Mouse (Mus musculus) CH12.LX (cell line): ENCODE measurements around the gene Myl7. TPM values are rescaled to one million over a fixed set of nuclear protein-coding genes. Genes with fewer than 3 reads are reported as not detected.

Experiments used
- DNase-seq: peaks from one replicate; pipeline ENCODE4 v3.0.0-alpha.2; 2013; ENCODE audit errors: extremely low read depth
- H3K27ac ChIP-seq: 2 replicates; pipeline ENCODE4 v1.5.1; 2012; ENCODE audit warnings: low read depth, mild to moderate bottlenecking, control low read depth, moderate library complexity; ENCODE audit not compliant: insufficient read depth
- H3K27me3 ChIP-seq: replicated peaks from 2 replicates; pipeline ENCODE3; 2012; ENCODE audit warnings: inconsistent platforms
- H3K36me3 ChIP-seq, 2 experiments: replicated peaks in 1 of 2; 2 replicates each; pipeline versions ENCODE3 to v1.6.1; 2012; ENCODE audit warnings: inconsistent platforms in 1 of 2, low read length in 1 of 2, mild to moderate bottlenecking in 1 of 2, mixed read lengths in 1 of 2, moderate library complexity in 1 of 2; ENCODE audit not compliant: control insufficient read depth in 1 of 2, insufficient read depth in 1 of 2
- H3K4me1 ChIP-seq, 2 experiments: 2 replicates each; pipeline ENCODE4 v1.6.1; 2012; ENCODE audit warnings: inconsistent platforms in 1 of 2, moderate library complexity in 1 of 2; ENCODE audit not compliant: insufficient read depth in 2 of 2, control insufficient read depth in 1 of 2
- H3K4me2 ChIP-seq: 2 replicates; pipeline ENCODE4 v1.6.1; 2012; ENCODE audit warnings: low read depth, mild to moderate bottlenecking, control low read depth; ENCODE audit not compliant: poor library complexity, insufficient read depth, severe bottlenecking
- H3K4me3 ChIP-seq, 3 experiments: fragments of 150-350 bp in 1 of 3; sonication (generic) in 1 of 3; replicated peaks in 1 of 3; 2 replicates each; pipeline versions ENCODE3 to v1.5.1; 2011 to 2012; ENCODE audit warnings: low read depth in 2 of 3, low read length in 2 of 3, mild to moderate bottlenecking in 2 of 3, moderate library complexity in 2 of 3, control low read depth in 1 of 3, improper control_type of control experiment in 1 of 3, inconsistent platforms in 1 of 3, mixed read lengths in 1 of 3; ENCODE audit not compliant: poor library complexity in 1 of 3
- H3K79me2 ChIP-seq: replicated peaks from 2 replicates; pipeline ENCODE4 v1.6.1; 2012; ENCODE audit warnings: mild to moderate bottlenecking, moderate library complexity; ENCODE audit not compliant: control insufficient read depth, poor library complexity, insufficient read depth, severe bottlenecking; ENCODE audit errors: extremely low read depth
- H3K9ac ChIP-seq: 2 replicates; pipeline ENCODE4 v1.6.1; 2012; ENCODE audit warnings: low read depth, mild to moderate bottlenecking, control low read depth, moderate library complexity; ENCODE audit not compliant: insufficient read depth
- H3K9me3 ChIP-seq: replicated peaks from 2 replicates; pipeline ENCODE3; 2012; ENCODE audit warnings: low read length, inconsistent platforms, mixed read lengths
- BHLHE40 ChIP-seq: IDR thresholded peaks from 2 replicates; pipeline ENCODE4 v1.6.1; 2011; ENCODE audit warnings: mild to moderate bottlenecking, low read depth, low read length, improper control_type of control experiment
- CHD2 ChIP-seq: IDR thresholded peaks from 2 replicates; pipeline ENCODE4 v1.6.1; 2011; ENCODE audit warnings: low read length, improper control_type of control experiment
- CTCF ChIP-seq, 2 experiments: IDR thresholded peaks in 1 of 2; conservative IDR thresholded peaks in 1 of 2; 2 replicates each; pipeline ENCODE4 v1.5.1; 2011 to 2012; ENCODE audit warnings: low read depth in 2 of 2, low read length in 2 of 2, improper control_type of control experiment in 1 of 2, inconsistent platforms in 1 of 2, mild to moderate bottlenecking in 1 of 2, moderate library complexity in 1 of 2
- ETS1 ChIP-seq: conservative IDR thresholded peaks from 2 replicates; pipeline ENCODE4 v1.6.1; 2012; ENCODE audit warnings: low read depth, mild to moderate bottlenecking, inconsistent platforms, low read length, improper control_type of control experiment, moderate library complexity
- GABPA ChIP-seq: IDR thresholded peaks from 2 replicates; pipeline ENCODE4 v1.6.1; 2012; ENCODE audit warnings: low read depth, low read length, improper control_type of control experiment, inconsistent platforms; ENCODE audit not compliant: insufficient replicate concordance
- JUN ChIP-seq: IDR thresholded peaks from 2 replicates; pipeline ENCODE4 v1.6.1; 2011; ENCODE audit warnings: low read depth, mild to moderate bottlenecking, low read length, improper control_type of control experiment, moderate library complexity; ENCODE audit not compliant: insufficient read depth
- JUND ChIP-seq: conservative IDR thresholded peaks from 2 replicates; pipeline ENCODE4 v1.6.1; 2011; ENCODE audit warnings: low read depth, low read length, improper control_type of control experiment
- MAZ ChIP-seq: IDR thresholded peaks from 2 replicates; pipeline ENCODE4 v1.6.1; 2012; ENCODE audit warnings: low read depth, mild to moderate bottlenecking, inconsistent platforms, low read length, improper control_type of control experiment, moderate library complexity
- MEF2A ChIP-seq: IDR thresholded peaks from 2 replicates; pipeline ENCODE4 v1.6.1; 2014; ENCODE audit warnings: low read depth, mild to moderate bottlenecking, inconsistent platforms, low read length, improper control_type of control experiment, borderline replicate concordance
- MYC ChIP-seq: IDR thresholded peaks from 2 replicates; pipeline ENCODE4 v1.6.1; 2011; ENCODE audit warnings: low read depth, mild to moderate bottlenecking, improper control_type of control experiment, low read length
- NELFE ChIP-seq: IDR thresholded peaks from 2 replicates; pipeline ENCODE4 v1.6.1; 2011; ENCODE audit warnings: low read depth, low read length, improper control_type of control experiment
- POLR2A ChIP-seq: IDR thresholded peaks from 2 replicates; pipeline ENCODE4 v1.6.1; 2011; ENCODE audit warnings: low read depth, mild to moderate bottlenecking, improper control_type of control experiment, low read length
- SMC3 ChIP-seq: IDR thresholded peaks from 2 replicates; pipeline ENCODE4 v1.6.1; 2011; ENCODE audit warnings: low read depth, low read length, improper control_type of control experiment
- UBTF ChIP-seq: IDR thresholded peaks from 2 replicates; pipeline ENCODE4 v1.6.1; 2012; ENCODE audit warnings: low read depth, mild to moderate bottlenecking, inconsistent platforms, low read length, improper control_type of control experiment, moderate library complexity
- USF1 ChIP-seq: IDR thresholded peaks from 2 replicates; pipeline ENCODE4 v1.6.1; 2014; ENCODE audit warnings: low read depth, mild to moderate bottlenecking, inconsistent platforms, low read length, improper control_type of control experiment
- ZKSCAN1 ChIP-seq: IDR thresholded peaks from 2 replicates; pipeline ENCODE4 v1.6.1; 2012; ENCODE audit warnings: low read depth, inconsistent platforms, low read length, improper control_type of control experiment, borderline replicate concordance
- ZMIZ1 ChIP-seq: IDR thresholded peaks from 2 replicates; pipeline ENCODE4 v1.6.1; 2012; ENCODE audit warnings: low read depth, mild to moderate bottlenecking, inconsistent platforms, low read length, improper control_type of control experiment
- ZNF384 ChIP-seq: IDR thresholded peaks from 2 replicates; pipeline ENCODE4 v1.6.1; 2012; ENCODE audit warnings: low read depth, low read length, improper control_type of control experiment, inconsistent platforms
- dilution Hi-C: fragments of 300-500 bp; cut with MboI; formaldehyde crosslinking; loops from 2 replicates; pipeline ENCODE4 v1.14.3; 2020; ENCODE audit warnings: low sequenced_read_pairs; ENCODE audit not compliant: extremely low pct_unique_long_range_greater_than_20kb, extremely low pct_ligation_motif_present
- in situ Hi-C: fragments of 300-500 bp; cut with MboI; formaldehyde crosslinking; loops from 3 replicates; pipeline ENCODE4 v1.14.3; 2019; ENCODE audit warnings: low sequenced_read_pairs, low pct_ligation_motif_present, low pct_unique_long_range_greater_than_20kb, mixed read lengths
- polyA plus RNA-seq: library from polyadenylated mRNA; unstranded; fragments of >175 nt; gene quantifications from 2 replicates; pipeline ENCODE4 v1.2.1, GENCODE M21; 2012; ENCODE audit warnings: low read depth; ENCODE audit not compliant: insufficient read length
- total RNA-seq, 2 experiments: library from RNA; depleted of rRNA; stranded (reverse); fragments of 300-350 nt in 1 of 2; fragments of >200 nt in 1 of 2; gene quantifications; 2 replicates each; pipeline ENCODE4 v1.2.3; 2012 to 2014

Myl7 gene
- total and polyA plus RNA-seq, 3 experiments: 0.42 TPM; not detected in 2

DNA sequence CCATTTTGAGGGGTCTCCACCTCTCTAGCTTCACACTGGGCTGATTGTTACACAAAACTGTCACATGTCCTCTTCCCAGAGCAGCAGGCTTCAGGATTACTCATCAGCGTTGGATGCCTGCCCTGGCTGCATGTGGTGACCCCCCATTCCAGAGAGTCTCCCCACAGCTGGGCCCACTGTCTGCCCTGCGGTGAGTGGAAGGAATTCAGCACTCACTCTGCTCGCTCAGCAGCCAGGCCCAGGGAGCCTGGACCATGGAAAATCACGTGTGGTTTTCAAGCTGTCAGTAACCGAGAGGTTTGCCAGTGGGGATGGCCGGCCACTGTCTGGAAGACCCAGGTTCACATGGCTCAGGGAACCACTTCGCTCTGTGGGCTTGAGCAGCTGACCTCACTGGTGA lies 42.7 kb downstream of the Myl7 start:
- Histone ChIP-seq H3K4me2 (no peak overlapping the region), H3K9ac (no peak overlapping the region), H3K27ac (no peak overlapping the region), H3K79me2 (no peaks in the 10 kb centered on the region), H3K4me1 (peaks cover 2 to 3% of the 10 kb centered on the region in 2 experiments; a peak in 2 of 4 replicates), H3K36me3 (no peaks in the 10 kb centered on the region), H3K9me3 (peaks cover 17% of the 10 kb centered on the region), H3K27me3 (peaks cover 19% of the 10 kb centered on the region), H3K4me3 (no peak overlapping the region)
- in situ Hi-C loops: no loop called here
- dilution Hi-C loops: no loop called here
- TF ChIP-seq MAZ: no peak
- no peak for TF ChIP-seq ETS1
- TF ChIP-seq MYC: no peak
- no peak for TF ChIP-seq GABPA
- no peak for TF ChIP-seq CTCF (conservative IDR thresholded peaks at IDR 0.05 in 1 of 2, IDR thresholded peaks at IDR 0.05 in 1 of 2; ENCODE audit: low read depth in 2 of 2, low read length in 2 of 2)
- no peak for TF ChIP-seq SMC3
- no peak for TF ChIP-seq JUN
- TF ChIP-seq JUND: no peak
- TF ChIP-seq ZKSCAN1: no peak
- TF ChIP-seq UBTF: no peak
- no peak for TF ChIP-seq ZMIZ1
- TF ChIP-seq CHD2: no peak
- no peak for TF ChIP-seq NELFE
- no peak for TF ChIP-seq MEF2A
- TF ChIP-seq POLR2A: no peak
- no peak for TF ChIP-seq USF1
- no peak for DNase-seq

DNA sequence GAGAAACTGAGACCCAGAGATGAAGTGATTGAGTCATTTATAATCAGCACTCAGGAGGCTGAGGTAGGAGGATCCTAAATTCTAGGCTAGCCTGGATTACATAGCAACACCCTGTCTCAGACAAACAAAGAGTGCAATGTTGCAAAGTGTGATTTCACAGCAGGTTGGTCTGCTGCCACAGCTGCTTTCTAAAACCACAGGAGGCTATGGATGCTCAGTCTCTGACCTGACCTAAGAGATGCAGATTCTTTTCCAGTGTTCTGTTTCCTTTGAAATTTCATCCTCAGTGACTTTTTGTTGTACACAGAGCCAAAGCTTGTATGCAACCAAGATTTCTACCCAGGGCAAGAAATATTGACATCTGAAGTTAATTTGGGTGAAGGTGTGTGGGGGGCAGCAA lies 43.1 kb downstream of the Myl7 start:
- dilution Hi-C loops: no loop called here
- Histone ChIP-seq H3K27me3 (peaks cover 19% of the 10 kb centered on the region), H3K4me1 (peaks cover 2 to 3% of the 10 kb centered on the region in 2 experiments; a peak in 2 of 4 replicates), H3K27ac (no peak overlapping the region), H3K9ac (no peak overlapping the region), H3K4me3 (no peak overlapping the region), H3K9me3 (peaks cover 17% of the 10 kb centered on the region), H3K4me2 (no peak overlapping the region), H3K36me3 (no peaks in the 10 kb centered on the region), H3K79me2 (no peaks in the 10 kb centered on the region)
- in situ Hi-C loops: no loop called here
- TF ChIP-seq POLR2A: no peak
- no peak for DNase-seq

DNA sequence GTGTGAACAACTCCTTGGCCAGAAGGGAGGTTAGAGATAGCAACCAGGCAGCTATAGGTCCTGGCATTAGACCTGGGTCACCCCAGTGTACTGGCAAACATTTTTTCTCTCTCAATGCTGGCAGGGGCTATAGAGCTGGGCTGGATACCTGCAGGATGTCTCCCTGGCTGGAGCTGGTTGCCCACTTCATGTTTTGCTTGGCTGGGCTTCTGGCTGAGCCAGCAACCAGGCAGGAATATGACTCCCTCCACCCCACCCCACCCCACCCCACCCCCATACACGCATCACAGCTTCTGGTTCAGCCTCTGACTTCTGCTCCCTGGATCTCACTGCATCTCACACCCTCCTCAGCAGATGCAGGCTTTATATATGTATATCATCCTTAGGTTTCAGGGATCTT lies 46.3 kb downstream of the Myl7 start:
- Histone ChIP-seq H3K9me3 (peaks cover 7% of the 10 kb centered on the region), H3K4me3 (no peak overlapping the region), H3K4me2 (no peak overlapping the region), H3K4me1 (peaks cover 0 to 2% of the 10 kb centered on the region in 2 experiments; a peak in 2 of 4 replicates), H3K79me2 (no peaks in the 10 kb centered on the region)
- DNase-seq: no peak
- in situ Hi-C loops: no loop called here
- dilution Hi-C loops: no loop called here
- TF ChIP-seq ZNF384 (no peak), BHLHE40 (no peak)
- TF ChIP-seq, all 38 proteins: peak for 0
- Histone ChIP-seq H3K27ac (no peak overlapping the region), H3K27me3 (peaks cover 21% of the 10 kb centered on the region), H3K36me3 (no peaks in the 10 kb centered on the region), H3K9ac (no peak overlapping the region)
